Mouse (Mus musculus) neural tube, embryonic 12.5 days (tissue): ENCODE data around the gene Ptprn2. TPM values are rescaled to one million over a fixed set of nuclear protein-coding genes. Genes with fewer than 3 reads are reported as not detected.
"Not testable (repeated sequence)": the region's sequence is repeated elsewhere in the genome, so short reads cannot be mapped to it uniquely, and the experiment has no call there.

Experiments
- ATAC-seq: fragments of 200-750 bp; cut with Nextera tagmentation; 2 replicates; pipeline ENCODE4 v1.8.0; 2017; ENCODE audit warnings: low read depth, mild to moderate bottlenecking, moderate TSS enrichment, moderate library complexity; ENCODE audit not compliant: low FRiP score
- H3K27ac ChIP-seq: fragments of 300-500 bp; sonication (generic); 2 replicates; pipeline ENCODE4 v1.5.1; 2016
- H3K27me3 ChIP-seq: fragments of 300-500 bp; sonication (generic); replicated peaks from 2 replicates; pipeline ENCODE4 v1.6.1; 2016; ENCODE audit warnings: mild to moderate bottlenecking
- H3K36me3 ChIP-seq: fragments of 300-500 bp; sonication (generic); 2 replicates; pipeline ENCODE4 v1.6.1; 2016; ENCODE audit warnings: mild to moderate bottlenecking
- H3K4me1 ChIP-seq: fragments of 300-500 bp; sonication (generic); 2 replicates; pipeline ENCODE4 v1.6.1; 2016
- H3K4me2 ChIP-seq: fragments of 300-500 bp; sonication (generic); replicated peaks from 2 replicates; pipeline ENCODE4 v1.6.1; 2016; ENCODE audit warnings: mild to moderate bottlenecking
- H3K4me3 ChIP-seq: fragments of 300-500 bp; sonication (generic); 2 replicates; pipeline ENCODE4 v1.5.1; 2016
- H3K9ac ChIP-seq: fragments of 300-500 bp; sonication (generic); 2 replicates; pipeline ENCODE4 v1.6.1; 2016; ENCODE audit warnings: mild to moderate bottlenecking
- H3K9me3 ChIP-seq: fragments of 300-500 bp; sonication (generic); 2 replicates; pipeline ENCODE4 v1.6.1; 2016; ENCODE audit warnings: mild to moderate bottlenecking
- WGBS: fragments of 180-500 bp; shearing (Covaris S2); methylation state at CpG from one replicate; pipeline ENCODE4 v1.1.7; 2016; 5-methylcytosine and 5-hydroxymethylcytosine counted together
- polyA plus RNA-seq: library from polyadenylated mRNA; unstranded; fragments of >200 nt; fragmentation: Nextera tagmentation; extraction: Ambion mirVana; gene quantifications from 2 replicates; pipeline ENCODE4 v1.2.1, GENCODE M21; 2016

The Ptprn2 gene
- polyA plus RNA-seq, 1 experiment from 2014 or later = 4.9 TPM

DNA sequence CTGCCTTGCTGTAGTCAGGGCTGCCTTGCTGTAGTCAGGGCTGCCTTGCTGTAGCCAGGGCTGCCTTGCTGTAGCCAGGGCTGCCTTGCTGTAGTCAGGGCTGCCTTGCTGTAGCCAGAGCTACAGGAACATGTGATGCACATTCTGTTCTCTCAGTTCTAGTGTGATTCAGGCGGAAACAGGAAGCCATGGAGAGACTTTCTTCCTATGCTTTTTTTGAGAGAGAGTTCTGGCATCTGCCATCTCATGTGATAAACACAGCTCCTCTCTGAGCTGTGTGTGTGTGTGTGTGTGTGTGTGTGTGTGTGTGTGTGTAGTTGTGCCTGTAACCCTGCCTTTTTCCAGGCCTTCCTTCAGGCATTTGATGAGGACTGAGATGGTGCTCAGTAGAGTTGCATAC lies 92.4 kb downstream of the Ptprn2 start:
- not testable (repeated sequence) for H3K4me2 ChIP-seq, H3K9me3 ChIP-seq, H3K36me3 ChIP-seq, H3K27me3 ChIP-seq, ATAC-seq, H3K4me3 ChIP-seq, H3K9ac ChIP-seq, H3K27ac ChIP-seq, H3K4me1 ChIP-seq
- 74% methylated on average over 1 of the region's 1 CpGs for WGBS

DNA sequence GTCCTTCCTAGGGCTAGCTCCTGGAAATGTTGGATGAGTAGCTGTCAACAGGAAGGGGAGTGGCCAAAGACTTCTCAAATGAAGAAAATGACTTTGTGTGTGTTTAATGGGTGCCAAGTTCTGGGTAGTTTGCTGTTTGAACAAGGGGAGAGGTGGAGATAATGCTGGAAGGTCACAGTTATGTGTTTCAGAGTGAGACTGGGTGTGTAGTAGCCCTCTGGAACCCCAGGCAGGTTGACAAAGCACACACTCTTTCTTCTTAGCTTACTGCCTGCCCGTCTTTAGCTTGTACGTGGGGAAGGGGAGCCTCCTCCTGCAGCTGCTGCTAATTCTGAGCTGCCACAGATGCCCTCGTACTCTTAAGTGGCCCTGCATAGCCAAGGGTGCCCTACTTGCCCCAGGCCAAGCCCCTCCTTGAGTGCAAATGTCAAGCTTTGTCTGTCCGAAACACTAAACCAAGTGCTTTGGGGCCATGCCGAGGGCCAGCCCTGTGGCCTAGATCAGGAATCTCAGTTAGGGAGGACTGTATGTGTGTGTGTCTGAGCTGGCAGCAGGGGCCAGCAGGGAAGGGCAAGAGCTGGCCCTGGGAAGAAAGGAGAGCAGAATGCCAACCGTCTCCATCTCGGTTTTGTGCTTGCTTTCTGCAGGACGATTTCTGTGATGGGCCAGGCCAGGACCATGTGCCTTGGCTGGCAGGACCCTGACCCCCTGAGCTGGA lies 95.5 kb downstream of the Ptprn2 start:
- ATAC-seq = no peak
- WGBS = 61% methylated on average over 8 of the region's 8 CpGs
- Histone ChIP-seq H3K9ac (no peak overlapping the region), H3K36me3 (no peaks in the 10 kb centered on the region), H3K27me3 (no peaks in the 10 kb centered on the region), H3K4me1 (peaks cover 3% of the 10 kb centered on the region; the same call in 1 of the 2 replicates), H3K27ac (no peak overlapping the region), H3K4me2 (no peak overlapping the region), H3K9me3 (no peaks in the 10 kb centered on the region), H3K4me3 (no peak overlapping the region)

DNA sequence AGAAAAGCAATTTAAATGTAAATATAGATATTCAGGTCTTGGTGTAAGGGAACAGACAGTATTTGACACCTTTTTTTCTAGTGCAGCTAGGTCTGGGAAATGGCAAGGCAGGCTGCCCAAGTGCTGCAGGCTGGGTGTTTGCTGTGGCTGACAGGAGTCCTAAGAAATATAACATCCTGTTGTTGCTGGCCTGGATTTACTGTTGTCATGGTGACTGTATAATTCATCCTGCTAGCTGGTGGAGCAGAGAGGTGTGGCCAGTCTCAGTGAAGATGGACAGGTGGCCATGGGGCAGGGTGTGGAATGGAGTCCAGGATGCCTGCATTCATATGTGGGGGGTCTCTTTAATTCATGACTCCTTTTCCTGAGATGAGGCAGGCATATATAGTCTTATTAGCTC lies 96.3 kb downstream of the Ptprn2 start:
- ATAC-seq = peak; percentile 84
- no peaks in the 10 kb centered on the region for H3K9me3 ChIP-seq
- H3K36me3 ChIP-seq = no peaks in the 10 kb centered on the region
- no peaks in the 10 kb centered on the region for H3K27me3 ChIP-seq
- no peak overlapping the region for H3K4me3 ChIP-seq
- H3K9ac ChIP-seq = no peak overlapping the region
- H3K4me2 ChIP-seq = no peak overlapping the region
- no peak overlapping the region for H3K27ac ChIP-seq
- peaks cover 3% of the 10 kb centered on the region; the same call in 1 of the 2 replicates for H3K4me1 ChIP-seq

DNA sequence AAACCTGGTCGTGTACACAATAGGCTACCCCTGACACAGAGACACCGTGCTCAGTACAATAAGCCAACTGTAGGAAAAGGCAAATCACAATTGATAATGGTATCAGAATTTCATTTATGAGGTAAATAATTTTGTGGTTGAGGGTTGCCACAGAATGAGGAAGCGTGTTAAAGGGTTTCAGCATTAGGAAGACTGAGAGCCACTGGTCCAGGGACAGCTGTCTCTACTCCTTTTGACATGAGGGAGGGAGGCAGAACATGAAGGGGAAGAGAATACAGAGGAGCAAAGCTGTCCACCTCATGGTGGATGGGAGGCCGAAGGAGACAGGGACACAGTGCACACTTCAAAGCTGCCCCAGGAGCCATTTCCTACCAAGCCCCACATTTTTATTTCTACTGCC lies 97.3 kb downstream of the Ptprn2 start:
- Histone ChIP-seq H3K4me1 (peaks cover 3% of the 10 kb centered on the region; the same call in 1 of the 2 replicates), H3K27ac (no peak overlapping the region), H3K27me3 (no peaks in the 10 kb centered on the region), H3K9ac (no peak overlapping the region), H3K4me2 (no peak overlapping the region), H3K9me3 (no peaks in the 10 kb centered on the region), H3K36me3 (no peaks in the 10 kb centered on the region), H3K4me3 (no peak overlapping the region)
- 87% methylated on average over 4 of the region's 4 CpGs for WGBS
- ATAC-seq = no peak

DNA sequence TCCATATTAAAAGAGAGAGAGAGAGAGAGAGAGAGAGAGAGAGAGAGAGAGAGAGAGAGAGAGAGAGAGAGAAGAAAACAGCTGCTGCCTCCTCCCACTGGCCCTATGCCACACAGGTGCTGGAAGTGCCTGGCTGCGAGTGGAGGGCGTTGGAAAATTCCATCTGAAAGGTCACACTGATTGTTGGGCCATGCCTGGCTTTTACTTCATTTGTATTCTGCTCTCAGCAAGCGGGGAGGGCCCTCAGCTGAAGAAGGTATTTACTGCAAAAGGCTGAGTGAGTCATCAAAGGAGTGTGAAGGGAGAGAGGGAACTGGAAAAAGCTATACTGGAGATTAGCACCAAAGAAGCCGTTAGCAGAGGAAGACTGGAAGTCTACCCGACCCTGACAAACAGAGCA lies 99.5 kb downstream of the Ptprn2 start:
- H3K4me2 ChIP-seq = no peak overlapping the region
- H3K4me3 ChIP-seq = no peak overlapping the region
- H3K27me3 ChIP-seq = no peaks in the 10 kb centered on the region
- H3K27ac ChIP-seq = no peak overlapping the region; the same call in 1 of the 2 replicates
- 20% methylated on average over 5 of the region's 5 CpGs for WGBS
- no peaks in the 10 kb centered on the region for H3K9me3 ChIP-seq
- no peak overlapping the region for H3K9ac ChIP-seq
- H3K36me3 ChIP-seq = no peaks in the 10 kb centered on the region
- no peak for ATAC-seq
- H3K4me1 ChIP-seq = peaks cover 3% of the 10 kb centered on the region; the same call in 1 of the 2 replicates

DNA sequence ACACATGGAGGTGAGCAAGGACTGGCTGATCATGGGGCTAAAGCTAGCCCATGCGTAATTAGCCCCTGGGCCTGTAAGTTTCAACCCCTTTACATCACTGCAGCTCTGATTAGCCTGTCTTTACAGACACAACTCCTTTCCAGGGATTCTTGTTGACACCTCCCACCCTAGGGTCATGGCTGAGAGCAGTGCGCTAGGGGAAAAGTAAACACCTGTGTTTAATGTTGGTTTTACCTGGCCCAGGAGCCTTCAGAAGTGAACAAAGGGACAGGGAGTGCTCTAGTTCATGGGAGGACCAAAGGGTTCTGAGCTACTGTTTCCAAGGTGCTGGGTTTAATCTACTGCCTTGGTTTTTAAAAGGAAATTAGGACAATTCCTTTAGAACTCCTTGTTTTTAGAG lies 100.6 kb downstream of the Ptprn2 start:
- Histone ChIP-seq H3K27ac (no peak overlapping the region), H3K36me3 (no peaks in the 10 kb centered on the region), H3K9me3 (no peaks in the 10 kb centered on the region), H3K4me3 (no peak overlapping the region), H3K4me1 (peaks cover 3% of the 10 kb centered on the region; the same call in 1 of the 2 replicates), H3K4me2 (no peak overlapping the region), H3K9ac (no peak overlapping the region), H3K27me3 (no peaks in the 10 kb centered on the region)
- no peak; the same call in 1 of the 2 replicates for ATAC-seq
- 85% methylated on average over 2 of the region's 2 CpGs for WGBS

DNA sequence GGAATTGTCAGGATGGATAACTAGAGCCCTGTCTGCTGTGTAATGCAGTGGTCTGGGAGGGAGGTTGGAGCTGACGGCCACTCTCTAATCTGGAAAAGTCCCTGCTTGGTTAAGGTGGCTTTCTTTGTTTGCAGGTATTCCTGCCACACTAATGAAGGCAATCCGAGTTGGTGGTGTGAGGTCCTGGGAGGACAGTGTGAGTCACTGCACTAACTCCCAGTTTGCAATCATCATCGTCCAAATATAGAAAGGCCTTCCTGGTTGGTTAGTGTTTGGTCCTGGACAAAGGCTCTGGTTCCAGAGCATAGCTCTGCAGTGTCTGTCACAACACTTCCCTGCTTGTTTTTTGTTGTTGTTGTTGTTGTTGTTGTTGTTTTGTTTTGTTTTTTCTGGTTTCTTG lies 102.0 kb downstream of the Ptprn2 start:
- H3K4me2 ChIP-seq = no peak overlapping the region
- no peak overlapping the region for H3K27ac ChIP-seq
- no peaks in the 10 kb centered on the region for H3K4me1 ChIP-seq
- H3K9ac ChIP-seq = no peak overlapping the region
- H3K36me3 ChIP-seq = no peaks in the 10 kb centered on the region
- no peak for ATAC-seq
- no peaks in the 10 kb centered on the region for H3K9me3 ChIP-seq
- no peak overlapping the region for H3K4me3 ChIP-seq
- no peaks in the 10 kb centered on the region for H3K27me3 ChIP-seq
- 83% methylated on average over 3 of the region's 3 CpGs for WGBS

DNA sequence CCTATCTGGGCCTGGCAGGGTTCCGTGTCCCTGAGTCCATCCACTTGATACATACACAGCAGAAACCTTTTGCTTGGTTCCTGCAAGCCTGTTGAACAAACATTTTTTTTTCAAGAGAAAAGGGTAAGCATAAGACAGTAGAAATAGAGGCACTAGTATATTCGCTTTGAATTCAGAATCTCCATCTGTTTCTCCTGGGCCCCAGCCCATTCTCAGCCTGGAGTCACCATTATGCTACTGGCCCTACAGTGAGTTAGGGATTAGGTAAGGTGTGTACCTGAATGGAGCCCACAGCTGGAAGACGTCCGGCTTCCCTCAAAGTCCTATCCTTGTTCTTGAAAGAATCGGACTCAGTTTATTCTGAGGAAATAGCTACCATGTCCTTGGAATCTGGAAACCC lies 104.6 kb downstream of the Ptprn2 start:
- Histone ChIP-seq H3K4me2 (no peak overlapping the region), H3K9me3 (no peaks in the 10 kb centered on the region), H3K27me3 (no peaks in the 10 kb centered on the region), H3K27ac (no peak overlapping the region), H3K36me3 (no peaks in the 10 kb centered on the region), H3K4me3 (no peak overlapping the region), H3K4me1 (no peaks in the 10 kb centered on the region; the same call in 1 of the 2 replicates), H3K9ac (no peak overlapping the region)
- ATAC-seq = no peak
- WGBS = 94% methylated on average over 5 of the region's 5 CpGs

DNA sequence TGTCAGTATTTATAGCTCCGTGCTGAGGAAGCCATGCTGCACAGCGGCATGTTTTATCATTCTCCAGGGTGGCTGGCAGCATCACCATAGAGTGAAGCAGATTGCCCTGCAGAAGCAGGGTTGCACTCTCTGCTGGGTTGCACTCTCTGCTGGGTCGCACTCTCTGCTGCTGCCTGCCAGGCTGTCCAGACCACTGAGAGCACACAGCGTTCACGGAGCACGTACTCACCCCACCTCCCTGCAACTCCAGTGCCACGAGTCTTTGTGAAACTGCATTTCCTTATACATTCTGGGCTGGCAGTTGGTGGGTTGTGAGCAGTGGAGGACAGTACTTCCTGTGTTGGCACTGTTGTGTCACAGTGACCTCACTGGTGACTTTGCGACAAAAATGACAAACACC lies 108.9 kb downstream of the Ptprn2 start:
- Histone ChIP-seq H3K27me3 (no peaks in the 10 kb centered on the region), H3K4me1 (peaks cover 10% of the 10 kb centered on the region), H3K9ac (no peak overlapping the region), H3K27ac (no peak overlapping the region), H3K4me2 (no peak overlapping the region), H3K9me3 (no peaks in the 10 kb centered on the region), H3K4me3 (no peak overlapping the region), H3K36me3 (no peaks in the 10 kb centered on the region)
- 85% methylated on average over 8 of the region's 8 CpGs for WGBS
- peak; percentile 32; the same call in 1 of the 2 replicates for ATAC-seq

DNA sequence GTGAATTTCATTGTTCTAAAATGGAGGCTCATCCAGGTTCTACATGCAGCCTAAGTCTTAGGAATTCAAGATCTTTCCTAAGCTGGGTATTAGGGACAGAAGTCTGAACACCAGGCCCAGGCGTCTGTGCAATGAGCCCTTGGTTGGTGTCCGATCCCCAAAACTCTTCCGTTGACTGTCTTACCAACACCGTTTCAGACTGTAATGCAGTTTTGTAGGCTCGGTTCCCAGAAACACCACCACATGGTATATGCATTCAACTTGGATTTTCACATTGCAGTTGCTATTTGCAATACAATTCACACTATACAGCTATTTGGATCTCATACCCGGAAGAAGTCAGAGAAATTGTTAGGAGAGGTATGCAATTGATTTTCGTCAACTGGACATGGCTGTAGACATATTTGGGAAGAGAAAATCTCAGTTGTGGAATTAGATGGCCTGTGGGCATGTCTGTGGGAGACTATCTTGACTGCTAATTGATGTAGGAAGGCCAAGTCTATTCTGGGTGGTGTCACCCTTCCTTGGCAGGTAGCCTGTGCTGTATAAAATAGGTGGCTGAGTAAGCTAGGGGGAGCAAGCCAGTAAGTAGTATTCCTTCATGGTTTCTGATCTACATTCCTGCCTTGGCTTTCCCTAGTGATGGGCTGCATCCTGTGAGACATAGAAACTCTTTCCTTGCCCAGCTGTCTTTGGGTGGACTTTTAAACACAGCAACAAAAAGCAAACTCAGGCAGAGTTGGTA lies 109.5 kb downstream of the Ptprn2 start:
- H3K9me3 ChIP-seq = no peaks in the 10 kb centered on the region
- H3K36me3 ChIP-seq = no peaks in the 10 kb centered on the region
- no peak overlapping the region for H3K4me3 ChIP-seq
- H3K27ac ChIP-seq = no peak overlapping the region
- 95% methylated on average over 7 of the region's 7 CpGs for WGBS
- no peak overlapping the region for H3K9ac ChIP-seq
- ATAC-seq = no peak
- no peak overlapping the region for H3K4me2 ChIP-seq
- H3K4me1 ChIP-seq = peaks cover 15% of the 10 kb centered on the region
- no peaks in the 10 kb centered on the region for H3K27me3 ChIP-seq

DNA sequence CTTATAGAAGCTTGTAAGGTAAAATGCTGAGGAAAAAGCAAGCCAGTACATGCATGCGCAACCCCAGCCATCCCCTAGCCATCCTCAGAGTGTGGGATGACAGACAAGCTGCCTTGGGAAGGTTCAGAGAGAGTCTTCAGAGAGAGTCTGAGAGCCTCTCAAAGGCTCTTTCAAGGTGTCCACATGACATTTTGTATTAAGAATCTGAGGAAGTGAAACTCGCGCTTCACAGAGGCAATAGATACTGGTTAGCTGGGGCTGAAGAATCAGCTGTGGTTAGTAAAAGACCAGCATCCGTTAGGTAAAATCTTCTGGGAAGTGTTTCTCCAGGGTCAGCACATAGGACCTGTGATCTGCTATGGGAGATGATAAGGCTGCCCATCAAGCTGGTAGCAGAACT lies 110.2 kb downstream of the Ptprn2 start:
- Histone ChIP-seq H3K4me1 (peaks cover 19% of the 10 kb centered on the region), H3K4me2 (no peak overlapping the region), H3K27me3 (no peaks in the 10 kb centered on the region), H3K36me3 (no peaks in the 10 kb centered on the region), H3K4me3 (no peak overlapping the region), H3K27ac (no peak overlapping the region), H3K9ac (no peak overlapping the region), H3K9me3 (no peaks in the 10 kb centered on the region)
- no peak for ATAC-seq
- 94% methylated on average over 4 of the region's 4 CpGs for WGBS

DNA sequence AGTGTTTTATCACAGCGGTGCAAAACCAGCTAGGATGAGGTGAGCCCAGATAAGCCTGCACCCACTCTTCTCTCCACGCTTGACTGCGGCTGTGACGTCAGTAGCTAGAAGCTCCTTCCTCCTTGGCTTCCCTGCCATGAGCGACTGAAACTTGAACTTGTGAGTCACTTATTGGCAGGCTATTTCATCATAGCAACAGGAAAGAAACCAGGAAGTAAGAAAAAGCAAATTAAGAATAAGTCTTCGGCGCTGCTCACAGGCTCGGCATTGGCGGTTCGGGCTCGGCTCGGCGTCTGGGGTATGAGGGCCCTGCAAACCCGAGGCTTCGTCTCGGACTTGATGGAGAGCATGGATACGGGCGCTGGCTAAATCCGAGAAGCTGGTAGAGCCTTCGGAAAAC lies 111.5 kb downstream of the Ptprn2 start:
- no peak overlapping the region for H3K4me3 ChIP-seq
- H3K36me3 ChIP-seq = no peaks in the 10 kb centered on the region
- H3K4me2 ChIP-seq = no peak overlapping the region
- ATAC-seq = no peak
- peaks cover 19% of the 10 kb centered on the region for H3K4me1 ChIP-seq
- WGBS = 94% methylated on average over 20 of the region's 20 CpGs
- H3K27me3 ChIP-seq = no peaks in the 10 kb centered on the region
- H3K27ac ChIP-seq = no peak overlapping the region
- no peaks in the 10 kb centered on the region for H3K9me3 ChIP-seq
- H3K9ac ChIP-seq = no peak overlapping the region

DNA sequence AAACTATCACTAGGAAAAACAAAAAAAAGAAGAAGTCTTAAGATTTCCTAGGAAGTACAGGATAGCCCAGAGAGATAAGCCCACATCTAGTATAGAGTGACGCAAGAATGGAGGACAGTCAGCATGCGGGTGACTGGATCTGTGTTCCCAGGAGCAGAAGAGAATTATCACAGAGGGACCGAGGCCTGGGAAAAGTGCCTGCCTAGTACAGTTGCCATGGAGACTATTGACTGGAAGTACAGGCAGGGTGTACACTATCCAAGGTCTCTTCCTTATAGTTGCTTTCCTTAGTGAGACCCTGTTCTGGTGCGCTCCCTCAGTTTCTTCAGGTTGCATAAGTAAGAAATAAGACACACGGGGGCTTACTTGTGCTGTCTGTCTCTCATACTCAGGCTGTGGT lies 112.2 kb downstream of the Ptprn2 start:
- Histone ChIP-seq H3K4me1 (peaks cover 19% of the 10 kb centered on the region), H3K4me2 (no peak overlapping the region), H3K9me3 (no peaks in the 10 kb centered on the region), H3K4me3 (no peak overlapping the region), H3K9ac (no peak overlapping the region), H3K27ac (no peak overlapping the region), H3K27me3 (no peaks in the 10 kb centered on the region), H3K36me3 (no peaks in the 10 kb centered on the region)
- ATAC-seq = no peak
- 64% methylated on average over 5 of the region's 5 CpGs for WGBS
